Mouse (Mus musculus): ENCODE data around the gene Rgs7. TPM values are rescaled to one million over a fixed set of nuclear protein-coding genes. Genes with fewer than 3 reads are reported as not detected.

Rgs7 gene
- total and polyA plus RNA-seq, 2 experiments from 2014 or later = 46.1 to 50.3 TPM

DNA sequence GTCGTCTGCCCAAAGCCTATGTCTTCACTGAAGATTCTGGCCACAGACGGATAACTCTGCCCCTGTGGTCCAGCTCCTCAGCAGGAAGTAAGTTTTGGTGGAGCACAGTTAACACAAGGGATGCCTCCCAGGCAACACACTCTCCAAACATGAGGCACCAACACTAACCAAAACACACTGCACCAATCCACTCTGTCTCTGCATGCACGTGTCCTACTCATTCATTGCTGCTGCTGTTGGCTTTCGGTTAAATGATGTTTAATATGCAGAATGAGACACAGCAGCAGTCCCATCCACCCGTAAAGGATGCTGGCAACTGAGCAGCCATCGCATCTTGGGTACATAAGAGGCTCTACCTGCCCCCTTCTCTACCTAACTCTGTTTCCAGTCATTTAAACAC, 59.2 kb downstream of the Rgs7 start:
- no peak for DNase-seq
- no peaks in the 10 kb centered on the region for H3K9me3 ChIP-seq (ENCODE audit: low read length)
- H3K27ac ChIP-seq (ENCODE audit: low read depth, low read length) = no peak overlapping the region
- no peaks in the 10 kb centered on the region for H3K27me3 ChIP-seq (ENCODE audit: insufficient read depth, low read length)
- no peak overlapping the region for H3K9ac ChIP-seq
- no peak for TF ChIP-seq CTCF (IDR thresholded peaks at IDR 0.05; ENCODE audit: low read depth)
- 69% methylated on average over 6 of the region's 6 CpGs for WGBS
- no peak overlapping the region for H3K4me3 ChIP-seq (ENCODE audit: low read depth, low read length)
- no peaks in the 10 kb centered on the region for H3K4me1 ChIP-seq (ENCODE audit: insufficient read depth)
- H3K36me3 ChIP-seq (ENCODE audit: insufficient read depth) = no peaks in the 10 kb centered on the region
- ATAC-seq = peak; percentile 76
- H3K4me2 ChIP-seq (ENCODE audit: low read depth) = no peak overlapping the region

DNA sequence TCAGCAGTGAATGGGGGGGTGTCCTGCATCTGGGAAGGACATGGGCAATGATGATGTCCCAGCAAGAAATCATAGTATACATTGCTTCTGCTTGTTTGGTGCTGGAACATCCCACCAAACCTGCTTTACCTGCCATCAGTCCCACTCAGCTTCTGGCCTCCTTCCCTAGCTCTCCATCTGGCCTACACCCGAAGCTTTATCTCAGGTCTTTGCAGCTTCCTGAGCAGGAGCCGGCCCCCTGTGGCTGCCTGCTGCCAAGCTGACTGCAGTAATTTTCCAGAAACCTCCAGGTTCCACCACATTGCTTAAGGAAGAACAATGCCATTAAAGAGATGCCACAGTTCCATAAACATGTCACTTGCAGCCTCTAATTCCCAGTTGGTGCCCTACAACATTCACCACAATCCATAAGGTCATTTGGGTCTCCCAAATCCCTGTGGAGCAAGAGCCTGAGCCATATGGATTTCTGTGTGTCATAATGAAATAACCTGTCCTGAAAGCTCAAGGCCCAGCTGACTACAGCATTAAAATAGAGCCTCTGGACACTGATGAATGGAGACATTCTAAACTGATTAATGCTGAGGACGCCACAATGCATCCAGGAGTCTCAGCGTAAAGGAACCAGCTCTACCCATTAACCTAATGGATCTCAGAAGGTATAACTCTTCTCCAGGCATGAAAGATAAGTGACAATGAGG, 60.8 kb downstream of the Rgs7 start:
- H3K4me2 ChIP-seq (ENCODE audit: low read depth) = no peak overlapping the region
- DNase-seq = no peak
- ATAC-seq = no peak

DNA sequence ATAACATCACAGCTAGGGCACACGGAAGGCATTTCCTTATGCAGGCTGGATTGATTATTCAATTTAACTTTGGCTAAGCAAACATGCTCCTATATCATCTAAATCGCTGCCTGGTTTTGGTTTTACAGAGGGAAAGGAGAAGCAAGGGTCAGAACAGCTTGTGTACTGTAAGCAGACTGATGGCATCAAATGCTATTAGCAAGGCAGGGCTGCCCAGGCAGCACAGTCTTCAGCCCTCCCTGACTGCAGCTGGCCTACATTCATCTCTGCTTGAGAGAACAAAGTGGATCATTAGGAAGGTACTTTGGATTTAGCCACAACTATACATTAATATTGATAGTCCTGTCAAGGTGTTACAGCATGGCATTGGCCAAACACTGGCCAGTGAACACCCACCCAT, 65.2 kb downstream of the Rgs7 start:
- H3K27ac ChIP-seq (ENCODE audit: low read depth, low read length) = no peak overlapping the region
- no peak overlapping the region for H3K4me3 ChIP-seq (ENCODE audit: low read depth, low read length)
- no peaks in the 10 kb centered on the region for H3K9me3 ChIP-seq (ENCODE audit: low read length)
- ATAC-seq = no peak
- no peak overlapping the region for H3K4me2 ChIP-seq (ENCODE audit: low read depth)
- H3K27me3 ChIP-seq (ENCODE audit: insufficient read depth, low read length) = no peaks in the 10 kb centered on the region
- no peak for DNase-seq
- no peak for TF ChIP-seq CTCF (IDR thresholded peaks at IDR 0.05; ENCODE audit: low read depth)
- no peaks in the 10 kb centered on the region for H3K36me3 ChIP-seq (ENCODE audit: insufficient read depth)
- H3K4me1 ChIP-seq (ENCODE audit: insufficient read depth) = no peaks in the 10 kb centered on the region
- H3K9ac ChIP-seq = no peak overlapping the region
- WGBS = 80% methylated on average over 2 of the region's 2 CpGs

More for the DNA sequence above, 60.8 kb downstream of the Rgs7 start:
- no peaks in the 10 kb centered on the region for H3K36me3 ChIP-seq (ENCODE audit: insufficient read depth)
- H3K9ac ChIP-seq = no peak overlapping the region
- H3K4me1 ChIP-seq (ENCODE audit: insufficient read depth) = no peaks in the 10 kb centered on the region
- H3K4me3 ChIP-seq (ENCODE audit: low read depth, low read length) = no peak overlapping the region
- 72% methylated on average over 4 of the region's 4 CpGs for WGBS
- no peak for TF ChIP-seq CTCF (IDR thresholded peaks at IDR 0.05; ENCODE audit: low read depth)
- no peaks in the 10 kb centered on the region for H3K27me3 ChIP-seq (ENCODE audit: insufficient read depth, low read length)
- no peak overlapping the region for H3K27ac ChIP-seq (ENCODE audit: low read depth, low read length)
- H3K9me3 ChIP-seq (ENCODE audit: low read length) = no peaks in the 10 kb centered on the region

DNA sequence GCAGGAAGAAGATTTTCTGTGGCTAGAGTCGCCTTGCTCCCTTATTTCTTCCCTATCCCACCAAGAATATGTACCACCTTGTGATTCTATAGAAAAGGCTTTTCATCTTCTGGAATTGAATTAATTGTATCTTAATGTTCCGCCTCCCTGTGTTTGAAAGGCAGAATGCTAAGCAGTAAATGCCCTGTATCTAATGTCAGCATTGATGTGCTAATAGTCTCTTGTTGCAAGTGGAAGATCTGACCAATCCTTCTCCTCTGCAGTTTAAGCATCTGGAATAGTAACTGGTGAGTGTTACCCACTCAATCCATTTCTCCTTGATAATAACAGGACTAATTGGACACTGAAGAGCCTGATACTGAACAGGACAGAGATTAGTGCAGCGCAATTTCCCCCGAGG, 65.9 kb downstream of the Rgs7 start:
- Histone ChIP-seq H3K9ac (no peak overlapping the region), H3K9me3 (ENCODE audit: low read length) (no peaks in the 10 kb centered on the region), H3K4me2 (ENCODE audit: low read depth) (no peak overlapping the region), H3K4me1 (ENCODE audit: insufficient read depth) (no peaks in the 10 kb centered on the region), H3K36me3 (ENCODE audit: insufficient read depth) (no peaks in the 10 kb centered on the region), H3K27ac (ENCODE audit: low read depth, low read length) (no peak overlapping the region), H3K4me3 (ENCODE audit: low read depth, low read length) (no peak overlapping the region), H3K27me3 (ENCODE audit: insufficient read depth, low read length) (no peaks in the 10 kb centered on the region)
- WGBS = 45% methylated on average over 4 of the region's 4 CpGs
- TF ChIP-seq CTCF (IDR thresholded peaks at IDR 0.05; ENCODE audit: low read depth) = no peak
- no peak for DNase-seq
- no peak for ATAC-seq

DNA sequence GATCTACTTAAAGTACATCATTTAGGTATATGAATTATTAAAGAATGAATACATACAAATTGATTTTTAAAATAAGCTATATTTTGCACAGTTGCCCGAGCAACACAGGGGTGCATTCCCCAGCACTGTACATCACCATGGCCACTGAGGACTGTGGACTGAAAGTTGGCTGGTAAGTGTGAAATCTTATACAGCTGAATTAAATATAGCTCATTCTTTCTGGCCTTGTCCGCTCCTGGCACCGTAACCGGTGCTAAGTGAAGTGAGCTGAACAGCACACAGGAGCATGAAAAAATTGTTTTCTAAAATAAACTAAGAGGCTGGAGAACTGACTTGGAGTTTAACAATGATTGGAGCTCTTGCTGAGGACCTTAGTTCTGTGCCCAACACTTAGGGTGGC, 71.4 kb downstream of the Rgs7 start:
- Histone ChIP-seq H3K4me1 (ENCODE audit: insufficient read depth) (no peaks in the 10 kb centered on the region), H3K4me3 (ENCODE audit: low read depth, low read length) (no peak overlapping the region), H3K4me2 (ENCODE audit: low read depth) (no peak overlapping the region), H3K36me3 (ENCODE audit: insufficient read depth) (no peaks in the 10 kb centered on the region), H3K9ac (no peak overlapping the region), H3K27me3 (ENCODE audit: insufficient read depth, low read length) (no peaks in the 10 kb centered on the region), H3K9me3 (ENCODE audit: low read length) (no peaks in the 10 kb centered on the region), H3K27ac (ENCODE audit: low read depth, low read length) (no peak overlapping the region)
- DNase-seq = no peak
- 83% methylated on average over 4 of the region's 4 CpGs for WGBS
- ATAC-seq = peak; percentile 78
- no peak for TF ChIP-seq CTCF (IDR thresholded peaks at IDR 0.05; ENCODE audit: low read depth)

DNA sequence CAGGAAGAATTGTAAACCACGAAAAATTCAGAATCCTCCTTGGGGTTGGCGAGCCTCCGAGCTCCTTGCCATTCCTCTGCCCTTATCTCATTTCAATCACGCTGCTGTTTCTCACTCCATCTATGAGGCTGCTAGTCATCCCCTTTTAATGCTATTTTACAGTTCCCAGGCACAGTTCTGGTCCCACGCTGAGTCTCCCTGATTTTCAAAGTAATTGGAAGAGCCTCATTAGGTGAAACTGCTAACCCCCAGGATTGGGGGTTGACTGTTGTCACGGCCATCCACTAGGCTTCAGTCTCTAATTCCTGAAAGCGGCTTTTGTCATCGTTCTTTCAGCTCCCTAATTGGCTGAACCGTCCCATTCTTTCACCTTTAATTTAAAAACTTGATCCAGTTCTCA, 76.6 kb downstream of the Rgs7 start:
- H3K4me2 ChIP-seq (ENCODE audit: low read depth) = no peak overlapping the region
- H3K27ac ChIP-seq (ENCODE audit: low read depth, low read length) = no peak overlapping the region
- DNase-seq (no peak), ATAC-seq (no peak)
- H3K27me3 ChIP-seq (ENCODE audit: insufficient read depth, low read length) = no peaks in the 10 kb centered on the region
- H3K4me3 ChIP-seq (ENCODE audit: low read depth, low read length) = no peak overlapping the region
- 10% methylated on average over 9 of the region's 9 CpGs for WGBS
- no peaks in the 10 kb centered on the region for H3K9me3 ChIP-seq (ENCODE audit: low read length)
- TF ChIP-seq CTCF (IDR thresholded peaks at IDR 0.05; ENCODE audit: low read depth) = no peak
- H3K9ac ChIP-seq = no peak overlapping the region
- no peaks in the 10 kb centered on the region for H3K4me1 ChIP-seq (ENCODE audit: insufficient read depth)
- H3K36me3 ChIP-seq (ENCODE audit: insufficient read depth) = no peaks in the 10 kb centered on the region

DNA sequence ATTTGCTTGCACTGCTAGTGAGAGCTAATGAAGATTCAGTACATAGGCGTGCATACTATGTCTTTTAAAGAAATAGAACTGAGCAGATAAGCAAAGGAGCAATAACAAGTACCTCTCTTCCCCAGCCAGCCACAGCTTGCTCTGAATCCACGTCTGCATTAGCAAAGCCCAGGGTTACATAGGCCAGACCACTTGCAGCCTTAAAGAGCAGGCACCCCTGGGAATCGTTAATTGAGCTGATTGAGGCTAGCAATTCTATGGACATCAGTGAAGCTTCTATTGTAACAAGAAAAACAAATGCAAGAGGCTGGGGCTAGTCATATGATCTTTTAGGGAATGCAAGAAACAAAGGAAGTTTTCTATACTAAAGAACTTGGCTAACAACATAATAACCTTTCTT, 81.9 kb downstream of the Rgs7 start:
- Histone ChIP-seq H3K4me1 (ENCODE audit: insufficient read depth) (no peaks in the 10 kb centered on the region), H3K36me3 (ENCODE audit: insufficient read depth) (no peaks in the 10 kb centered on the region), H3K27me3 (ENCODE audit: insufficient read depth, low read length) (no peaks in the 10 kb centered on the region), H3K27ac (ENCODE audit: low read depth, low read length) (no peak overlapping the region), H3K4me3 (ENCODE audit: low read depth, low read length) (no peak overlapping the region), H3K9ac (no peak overlapping the region), H3K4me2 (ENCODE audit: low read depth) (no peak overlapping the region), H3K9me3 (ENCODE audit: low read length) (no peaks in the 10 kb centered on the region)
- 8% methylated on average over 3 of the region's 3 CpGs for WGBS
- TF ChIP-seq CTCF (IDR thresholded peaks at IDR 0.05; ENCODE audit: low read depth) = no peak
- no peak for DNase-seq
- no peak for ATAC-seq

All from forebrain, postnatal 0 days (tissue).